24 mouse cellular contexts compared by ENCODE assay signal in the genomic region with DNA sequence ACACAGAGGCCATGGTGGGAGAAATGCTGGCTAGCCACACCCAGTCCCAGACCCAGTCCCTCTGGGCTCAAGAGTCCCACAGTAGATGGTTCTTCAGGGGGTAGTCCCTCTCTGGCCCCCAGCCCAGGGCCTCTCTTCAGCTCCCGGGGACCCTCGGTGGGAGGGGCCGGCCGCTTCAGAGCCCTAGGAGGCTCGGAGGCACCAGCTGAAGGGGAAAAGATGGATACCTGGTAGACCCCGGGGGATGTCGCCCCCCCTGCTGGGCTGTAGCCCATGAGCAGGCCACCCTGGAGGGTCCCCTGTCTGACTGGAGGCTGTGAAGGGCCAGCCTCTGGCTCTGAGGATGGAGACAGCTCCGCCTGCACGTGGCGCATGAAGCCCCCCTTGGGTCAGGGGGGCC. TPM values are rescaled to one million over a fixed set of nuclear protein-coding genes. Genes with fewer than 3 reads are reported as not detected.
DNase-seq lines count a peak whose midpoint lies in the region; ATAC-seq and TF ChIP-seq lines count a peak whose summit lies in the region.
"Had no signal": no experiment of that assay in that cellular context is flagged by ENCODE, and none has a peak within 500 bp of the region (broad histone marks: within the 10 kb centered on the region; RNA-seq: fewer than 3 reads in every experiment).

No protein-coding gene starts in this region.

- H3K4me2 ChIP-seq in heart, embryonic 11.5 days = peak overlapping the region; percentile 53; the same call in 1 of the 2 replicates
- no peak overlapping the region for H3K4me2 ChIP-seq in midbrain, embryonic 16.5 days (ENCODE audit: low read length)
- H3K4me2 ChIP-seq in liver, postnatal 0 days (ENCODE audit: low read depth, low read length) = peak overlapping the region; percentile 37; the same call in 1 of the 2 replicates
- H3K4me2 ChIP-seq: hindbrain, embryonic 12.5 days; lung, embryonic 15.5 days; midbrain, embryonic 15.5 days; neural tube, embryonic 15.5 days had no signal

- no peak overlapping the region for H3K9ac ChIP-seq in heart, embryonic 11.5 days (ENCODE audit: low read depth, low read length)
- H3K9ac ChIP-seq in midbrain, embryonic 16.5 days (ENCODE audit: low read depth, low read length) = no peak overlapping the region
- H3K9ac ChIP-seq in liver, postnatal 0 days (replicated peaks) = no peak overlapping the region
- H3K9ac ChIP-seq: hindbrain, embryonic 12.5 days; lung, embryonic 15.5 days; midbrain, embryonic 15.5 days; neural tube, embryonic 15.5 days had no signal

- H3K27me3 ChIP-seq in heart, embryonic 11.5 days (ENCODE audit: control insufficient read depth, insufficient read depth, low read length) = no peaks in the 10 kb centered on the region
- no peaks in the 10 kb centered on the region for H3K27me3 ChIP-seq in midbrain, embryonic 10.5 days (ENCODE audit: low read depth, poor library complexity, severe bottlenecking)
- no peaks in the 10 kb centered on the region for H3K27me3 ChIP-seq in midbrain, embryonic 16.5 days (ENCODE audit: control insufficient read depth, insufficient read depth, low read depth, low read length)
- no peaks in the 10 kb centered on the region for H3K27me3 ChIP-seq in liver, postnatal 0 days (ENCODE audit: insufficient read depth, low read length)
- H3K27me3 ChIP-seq: hindbrain, embryonic 12.5 days; lung, embryonic 15.5 days; midbrain, embryonic 15.5 days; neural tube, embryonic 15.5 days; Patski had no signal

- 85% methylated on average over 10 of the region's 10 CpGs for WGBS in heart, embryonic 11.5 days (ENCODE audit: insufficient replicate concordance)
- WGBS in midbrain, embryonic 10.5 days = 93% methylated on average over 10 of the region's 10 CpGs
- 98% methylated on average over 9 of the region's 10 CpGs for WGBS in midbrain, embryonic 16.5 days
- WGBS in liver, postnatal 0 days (ENCODE audit: insufficient replicate concordance) = 87% methylated on average over 10 of the region's 10 CpGs

- no peak overlapping the region for H3K27ac ChIP-seq in heart, embryonic 11.5 days (ENCODE audit: low read depth, low read length)
- no peak overlapping the region for H3K27ac ChIP-seq in midbrain, embryonic 10.5 days (replicated peaks)
- H3K27ac ChIP-seq in midbrain, embryonic 16.5 days (ENCODE audit: low read length) = no peak overlapping the region
- no peak overlapping the region for H3K27ac ChIP-seq in liver, postnatal 0 days (ENCODE audit: low read depth)
- H3K27ac ChIP-seq: hindbrain, embryonic 12.5 days; left cerebral cortex, adult 2 months; lung, embryonic 15.5 days; midbrain, embryonic 15.5 days; neural tube, embryonic 15.5 days had no signal

- peaks cover 20% of the 10 kb centered on the region for H3K4me1 ChIP-seq in heart, embryonic 11.5 days (ENCODE audit: control insufficient read depth, insufficient read depth, low read length)
- peaks cover 63% of the 10 kb centered on the region for H3K4me1 ChIP-seq in midbrain, embryonic 10.5 days
- H3K4me1 ChIP-seq in midbrain, embryonic 16.5 days (ENCODE audit: control insufficient read depth, insufficient read depth, low read length) = peaks cover 41% of the 10 kb centered on the region
- H3K4me1 ChIP-seq in liver, postnatal 0 days (ENCODE audit: insufficient read depth) = peaks cover 37% of the 10 kb centered on the region

- no peak for ATAC-seq in heart, embryonic 11.5 days (replicated peaks; ENCODE audit: insufficient number of reproducible peaks, low FRiP score, low TSS enrichment)
- no peak for ATAC-seq in midbrain, embryonic 16.5 days
- no peak for ATAC-seq in liver, postnatal 0 days
- ATAC-seq: CD4-positive, CD25-positive, alpha-beta regulatory T cell, adult 4 months; forebrain, embryonic 14.5 days; midbrain, embryonic 15.5 days; Patski had no signal

- no peak for TF ChIP-seq CTCF in liver, postnatal 0 days (IDR thresholded peaks at IDR 0.05; ENCODE audit: low read depth)

- no peak for TF ChIP-seq EP300 in liver, postnatal 0 days (IDR thresholded peaks at IDR 0.05; ENCODE audit: low read depth)

- H3K9me3 ChIP-seq in heart, embryonic 11.5 days (replicated peaks; ENCODE audit: control insufficient read depth, low read length) = no peaks in the 10 kb centered on the region
- no peaks in the 10 kb centered on the region for H3K9me3 ChIP-seq in midbrain, embryonic 10.5 days (replicated peaks)
- H3K9me3 ChIP-seq in midbrain, embryonic 16.5 days (replicated peaks; ENCODE audit: control insufficient read depth, low read length, poor library complexity, severe bottlenecking) = no peaks in the 10 kb centered on the region
- no peaks in the 10 kb centered on the region for H3K9me3 ChIP-seq in liver, postnatal 0 days (ENCODE audit: low read length)
- H3K9me3 ChIP-seq: hindbrain, embryonic 12.5 days; lung, embryonic 15.5 days; midbrain, embryonic 15.5 days; neural tube, embryonic 15.5 days had no signal

- H3K36me3 ChIP-seq in heart, embryonic 11.5 days (ENCODE audit: control insufficient read depth, insufficient read depth, low read length) = 0 out of 2 replicates have a peak, but pooled peaks cover 14% of the 10 kb centered on the region
- H3K36me3 ChIP-seq in midbrain, embryonic 10.5 days = peaks cover 49% of the 10 kb centered on the region
- peaks cover 21% of the 10 kb centered on the region for H3K36me3 ChIP-seq in midbrain, embryonic 16.5 days (ENCODE audit: control insufficient read depth, insufficient read depth, low read length)
- peaks cover 31% of the 10 kb centered on the region for H3K36me3 ChIP-seq in liver, postnatal 0 days (replicated peaks; ENCODE audit: insufficient read depth, low read length)

- DNase-seq in cerebellum, adult 11-12 months = peak; percentile 64
- DNase-seq in cerebellum, adult 9-10 months = no peak
- no peak for DNase-seq in heart, adult 9 months (ENCODE audit: low spot score in 2 of 2)
- DNase-seq in midbrain, embryonic 10.5 days (ENCODE audit: low spot score) = no peak
- DNase-seq in liver, postnatal 0 days = no peak
- no peak for DNase-seq in frontal cortex, adult 2 months (ENCODE audit: extremely low spot score in 1 of 2, low spot score in 1 of 2)
- DNase-seq: adrenal gland, adult 2 months; kidney, adult 2 months; kidney, postnatal 10 days; lung, postnatal 36 days; right cerebral cortex, adult 18-20 months; right cerebral cortex, postnatal 4 days; thymus, postnatal 25 days had no signal

- no peak overlapping the region for H3K4me3 ChIP-seq in heart, embryonic 11.5 days (ENCODE audit: low read depth, low read length)
- H3K4me3 ChIP-seq in midbrain, embryonic 10.5 days = peak overlapping the region; percentile 14; the same call in 1 of the 2 replicates
- no peak overlapping the region for H3K4me3 ChIP-seq in midbrain, embryonic 16.5 days (ENCODE audit: low read depth, low read length)
- H3K4me3 ChIP-seq in liver, postnatal 0 days (ENCODE audit: low read depth, low read length) = no peak overlapping the region
- H3K4me3 ChIP-seq: hindbrain, embryonic 12.5 days; left cerebral cortex, adult 2 months; lung, embryonic 15.5 days; midbrain, embryonic 15.5 days; myocyte; neural tube, embryonic 15.5 days had no signal

RNA-seq across cellular contexts. Expression of a gene that starts 4.8 kb away (rescaled TPM):
- polyA plus RNA-seq in heart, embryonic 11.5 days (2014; fragmentation: Nextera tagmentation; extraction: Ambion mirVana) = 251 and 255 TPM in 2 replicates
- 419 and 471 TPM in 2 replicates for polyA plus RNA-seq in midbrain, embryonic 10.5 days (2016; fragmentation: Nextera tagmentation; extraction: Ambion mirVana)
- 211 and 234 TPM in 2 replicates for polyA plus RNA-seq in midbrain, embryonic 16.5 days (2015; fragmentation: Nextera tagmentation; extraction: Ambion mirVana)
- 114 and 116 TPM in 2 replicates for polyA plus RNA-seq in liver, postnatal 0 days (2015; fragmentation: Nextera tagmentation; extraction: Ambion mirVana)
- polyA plus RNA-seq in frontal cortex, adult 2 months (2012; rRNA removed) = 106 and 107 TPM in 2 replicates

RNA-seq across cellular contexts. Expression of a gene that starts 9.7 kb away (rescaled TPM):
- polyA plus RNA-seq in heart, embryonic 11.5 days (2014; fragmentation: Nextera tagmentation; extraction: Ambion mirVana) = 10.8 and 11.4 TPM in 2 replicates
- polyA plus RNA-seq in midbrain, embryonic 10.5 days (2016; fragmentation: Nextera tagmentation; extraction: Ambion mirVana) = 27.4 and 40.4 TPM in 2 replicates
- 43.4 and 49.9 TPM in 2 replicates for polyA plus RNA-seq in midbrain, embryonic 16.5 days (2015; fragmentation: Nextera tagmentation; extraction: Ambion mirVana)
- polyA plus RNA-seq in liver, postnatal 0 days (2015; fragmentation: Nextera tagmentation; extraction: Ambion mirVana) = 11.3 and 11.7 TPM in 2 replicates
- polyA plus RNA-seq in frontal cortex, adult 2 months (2012; rRNA removed) = 31.7 and 37.3 TPM in 2 replicates

RNA-seq across cellular contexts. Expression of a gene that starts 10.7 kb away (rescaled TPM):
- polyA plus RNA-seq in heart, embryonic 11.5 days (2014; fragmentation: Nextera tagmentation; extraction: Ambion mirVana) = 13.2 and 13.6 TPM in 2 replicates
- polyA plus RNA-seq in midbrain, embryonic 10.5 days (2016; fragmentation: Nextera tagmentation; extraction: Ambion mirVana) = 21.8 and 27.5 TPM in 2 replicates
- polyA plus RNA-seq in midbrain, embryonic 16.5 days (2015; fragmentation: Nextera tagmentation; extraction: Ambion mirVana) = 29.0 and 32.0 TPM in 2 replicates
- polyA plus RNA-seq in liver, postnatal 0 days (2015; fragmentation: Nextera tagmentation; extraction: Ambion mirVana) = 7.6 and 8.3 TPM in 2 replicates
- polyA plus RNA-seq in frontal cortex, adult 2 months (2012; rRNA removed) = 20.7 and 23.0 TPM in 2 replicates

RNA-seq across cellular contexts. Expression of a gene that starts 22.4 kb away (rescaled TPM):
- 9.3 TPM in 2 replicates for polyA plus RNA-seq in heart, embryonic 11.5 days (2014; fragmentation: Nextera tagmentation; extraction: Ambion mirVana)
- polyA plus RNA-seq in midbrain, embryonic 10.5 days (2016; fragmentation: Nextera tagmentation; extraction: Ambion mirVana) = 9.9 and 14.2 TPM in 2 replicates
- polyA plus RNA-seq in midbrain, embryonic 16.5 days (2015; fragmentation: Nextera tagmentation; extraction: Ambion mirVana) = 19.5 and 20.8 TPM in 2 replicates
- 0.37 and 0.52 TPM in 2 replicates for polyA plus RNA-seq in liver, postnatal 0 days (2015; fragmentation: Nextera tagmentation; extraction: Ambion mirVana)
- polyA plus RNA-seq in frontal cortex, adult 2 months (2012; rRNA removed) = 45.8 and 54.2 TPM in 2 replicates

RNA-seq across cellular contexts. Expression of a gene that starts 26.1 kb away (rescaled TPM):
- 11.0 and 11.5 TPM in 2 replicates for polyA plus RNA-seq in heart, embryonic 11.5 days (2014; fragmentation: Nextera tagmentation; extraction: Ambion mirVana)
- 25.0 and 27.2 TPM in 2 replicates for polyA plus RNA-seq in midbrain, embryonic 10.5 days (2016; fragmentation: Nextera tagmentation; extraction: Ambion mirVana)
- 26.9 and 30.0 TPM in 2 replicates for polyA plus RNA-seq in midbrain, embryonic 16.5 days (2015; fragmentation: Nextera tagmentation; extraction: Ambion mirVana)
- polyA plus RNA-seq in liver, postnatal 0 days (2015; fragmentation: Nextera tagmentation; extraction: Ambion mirVana) = 4.5 and 5.5 TPM in 2 replicates
- polyA plus RNA-seq in frontal cortex, adult 2 months (2012; rRNA removed) = 19.7 and 23.2 TPM in 2 replicates
